Mouse (Mus musculus) olfactory bulb, adult 2 months (tissue): ENCODE data around the gene Kif24.

Experiments used
- CTCF ChIP-seq: fragments of 200-500 bp; IDR thresholded peaks from 2 replicates; pipeline ENCODE4 v1.5.1; 2012; ENCODE audit warnings: low read depth, mild to moderate bottlenecking, low read length, moderate library complexity; ENCODE audit not compliant: insufficient read depth
- POLR2A ChIP-seq: fragments of 200-500 bp; IDR thresholded peaks from 2 replicates; pipeline ENCODE4 v1.6.1; 2012; ENCODE audit warnings: mild to moderate bottlenecking, low read depth, low read length, moderate library complexity; ENCODE audit not compliant: insufficient read depth

- TF ChIP-seq POLR2A: no peak
- no peak for TF ChIP-seq CTCF
These were observed 64.8 kb downstream of the Kif24 start for GRCm38 (mm10) chr4:41399904-41400303.
